Mouse (Mus musculus) forebrain, postnatal 0 days (tissue): ENCODE results near the gene Slx4. TPM values are rescaled to one million over a fixed set of nuclear protein-coding genes. Genes with fewer than 3 reads are reported as not detected.

ENCODE experiments used
- ATAC-seq: fragments of 200-750 bp; cut with Nextera tagmentation; 2 replicates; pipeline ENCODE4 v1.8.0; 2017; ENCODE audit warnings: mild to moderate bottlenecking, moderate library complexity
- DNase-seq: peaks from one replicate; pipeline ENCODE4 v3.0.0-alpha.2; 2015
- H3K27ac ChIP-seq: fragments of 300-500 bp; sonication (generic); 2 replicates; pipeline ENCODE4 v1.5.1; 2014; ENCODE audit warnings: low read depth, mild to moderate bottlenecking, antibody characterized with exemption, low read length, moderate library complexity, mixed read lengths
- H3K27me3 ChIP-seq: fragments of 300-500 bp; sonication (generic); 2 replicates; pipeline ENCODE4 v1.6.1; 2014; ENCODE audit warnings: mild to moderate bottlenecking, low read length, mixed read lengths; ENCODE audit not compliant: insufficient read depth
- H3K36me3 ChIP-seq: fragments of 300-500 bp; sonication (generic); 2 replicates; pipeline ENCODE4 v1.6.1; 2014; ENCODE audit warnings: mild to moderate bottlenecking, moderate library complexity; ENCODE audit not compliant: insufficient read depth
- H3K4me1 ChIP-seq: fragments of 300-500 bp; sonication (generic); 2 replicates; pipeline ENCODE4 v1.6.1; 2014; ENCODE audit warnings: antibody characterized with exemption; ENCODE audit not compliant: insufficient read depth
- H3K4me2 ChIP-seq: fragments of 300-500 bp; sonication (generic); 2 replicates; pipeline ENCODE4 v1.6.1; 2014; ENCODE audit warnings: low read depth, mild to moderate bottlenecking, moderate library complexity
- H3K4me3 ChIP-seq: fragments of 300-500 bp; sonication (generic); 2 replicates; pipeline ENCODE4 v1.5.1; 2014; ENCODE audit warnings: low read depth, low read length, mixed read lengths
- H3K9ac ChIP-seq: fragments of 300-500 bp; sonication (generic); 2 replicates; pipeline ENCODE4 v1.6.1; 2014; ENCODE audit warnings: mild to moderate bottlenecking
- H3K9me3 ChIP-seq: fragments of 300-500 bp; sonication (generic); 2 replicates; pipeline ENCODE4 v1.6.1; 2016; ENCODE audit warnings: low read length
- CTCF ChIP-seq: sonication (generic); IDR thresholded peaks from 2 replicates; pipeline ENCODE4 v1.5.1; 2016; ENCODE audit warnings: antibody characterized with exemption, control low read depth, low read depth
- WGBS: fragments of 180-500 bp; shearing (Covaris S2); extraction: QIAGEN DNeasy Blood & Tissue Kit; methylation state at CpG from one replicate; pipeline ENCODE4 v1.1.7; 2014; 5-methylcytosine and 5-hydroxymethylcytosine counted together
- polyA plus RNA-seq: library from polyadenylated mRNA; unstranded; fragments of >200 nt; fragmentation: Nextera tagmentation; extraction: Ambion mirVana; gene quantifications from 2 replicates; pipeline ENCODE4 v1.2.1, GENCODE M21; 2015
- total RNA-seq: library from RNA; depleted of rRNA; stranded (reverse); fragments of >200 nt; gene quantifications from 2 replicates; pipeline ENCODE4 v1.2.3, GENCODE M21; 2014; rRNA removed

Gene Slx4
- total and polyA plus RNA-seq, 2 experiments from 2014 or later, result 17.7 to 50.7 TPM

GRCm38 (mm10) chr16:3934091-3934490 is 69.5 kb downstream of the Slx4 start:
- WGBS, result 95% methylated on average over 1 of the region's 1 CpGs
- no peak for TF ChIP-seq CTCF
- Histone ChIP-seq H3K27me3 (no peaks in the 10 kb centered on the region), H3K4me1 (no peaks in the 10 kb centered on the region), H3K9ac (no peak overlapping the region), H3K27ac (no peak overlapping the region), H3K9me3 (no peaks in the 10 kb centered on the region), H3K4me3 (no peak overlapping the region), H3K36me3 (peaks cover 73% of the 10 kb centered on the region), H3K4me2 (no peak overlapping the region)
- DNase-seq (no peak), ATAC-seq (no peak)

DNA sequence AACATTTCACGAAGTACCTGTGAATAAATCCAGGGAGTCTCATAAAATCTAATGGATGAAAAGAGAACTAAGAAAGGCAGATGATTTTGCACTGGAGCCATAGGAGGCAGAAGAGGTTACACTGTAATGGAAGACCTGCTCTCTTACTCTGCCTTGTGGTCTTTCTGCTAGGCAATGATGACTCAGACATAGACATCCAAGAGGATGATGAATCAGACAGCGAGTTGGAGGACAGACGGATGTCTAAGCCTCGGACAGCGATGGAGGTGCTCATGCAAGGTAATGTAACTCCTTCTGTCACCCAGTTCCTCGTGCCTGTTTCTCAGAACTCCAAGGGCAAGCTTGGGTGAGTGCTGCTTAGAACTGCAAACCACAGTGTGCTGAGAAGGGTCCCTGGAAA is 70.0 kb downstream of the Slx4 start:
- Histone ChIP-seq H3K9ac (no peak overlapping the region), H3K36me3 (peaks cover 73% of the 10 kb centered on the region), H3K4me3 (no peak overlapping the region), H3K4me2 (no peak overlapping the region), H3K27ac (no peak overlapping the region), H3K27me3 (no peaks in the 10 kb centered on the region), H3K9me3 (no peaks in the 10 kb centered on the region), H3K4me1 (no peaks in the 10 kb centered on the region)
- ATAC-seq, result no peak
- no peak for DNase-seq
- WGBS, result 94% methylated on average over 6 of the region's 6 CpGs
- no peak for TF ChIP-seq CTCF

DNA sequence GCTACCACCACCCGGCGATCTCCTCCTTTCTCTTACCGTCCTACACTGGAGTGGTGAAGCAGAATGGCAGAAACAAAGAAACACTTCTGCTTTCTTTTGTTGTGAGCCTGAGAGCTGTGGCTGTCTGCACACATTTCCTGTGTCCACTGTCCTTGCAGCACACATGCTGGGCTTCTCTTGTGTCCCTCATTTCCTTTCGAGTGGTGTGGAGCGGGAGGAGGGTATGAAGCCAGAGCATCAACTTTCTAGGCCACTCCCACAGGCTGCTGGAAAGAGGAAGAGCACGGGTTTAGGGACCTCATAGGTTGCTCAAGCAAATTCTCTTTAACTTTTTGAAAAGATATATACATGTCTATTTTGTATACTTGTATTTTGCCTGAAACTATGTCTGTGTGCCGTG is 74.4 kb downstream of the Slx4 start:
- no peak overlapping the region for H3K9ac ChIP-seq
- no peak for DNase-seq
- no peak for TF ChIP-seq CTCF
- H3K9me3 ChIP-seq, result no peaks in the 10 kb centered on the region
- no peak overlapping the region for H3K27ac ChIP-seq
- WGBS, result 75% methylated on average over 7 of the region's 7 CpGs
- no peak for ATAC-seq
- no peaks in the 10 kb centered on the region for H3K27me3 ChIP-seq
- H3K4me3 ChIP-seq, result no peak overlapping the region
- no peaks in the 10 kb centered on the region for H3K4me1 ChIP-seq
- peaks cover 66% of the 10 kb centered on the region for H3K36me3 ChIP-seq
- H3K4me2 ChIP-seq, result no peak overlapping the region

Other genes with a start within 250 kb of the Slx4 start
- gene Olfr15, start 172.9 kb downstream of the Slx4 start, total RNA-seq, result not detected in 2 replicates
- not detected in 2 replicates for gene Olfr15, start 172.9 kb downstream of the Slx4 start, polyA plus RNA-seq
- gene Zfp174, start 156.5 kb downstream of the Slx4 start, total RNA-seq, result 3.9 and 4.4 TPM in 2 replicates
- 1.2 and 1.9 TPM in 2 replicates for gene Zfp174, start 156.5 kb downstream of the Slx4 start, polyA plus RNA-seq
- 61.6 and 81.1 TPM in 2 replicates for gene Naa60, start 131.4 kb downstream of the Slx4 start, total RNA-seq
- 86.1 and 97.1 TPM in 2 replicates for gene Naa60, start 131.4 kb downstream of the Slx4 start, polyA plus RNA-seq
- gene Zfp597, start 119.2 kb downstream of the Slx4 start, total RNA-seq, result 38.2 and 54.8 TPM in 2 replicates
- 6.5 and 10.4 TPM in 2 replicates for gene Zfp597, start 119.2 kb downstream of the Slx4 start, polyA plus RNA-seq
- 5.6 and 10.3 TPM in 2 replicates for gene Gm20695, start 119.1 kb downstream of the Slx4 start, total RNA-seq
- 0.87 and 2.4 TPM in 2 replicates for gene Gm20695, start 119.1 kb downstream of the Slx4 start, polyA plus RNA-seq
- 5.5 and 10.3 TPM in 2 replicates for gene 1700037C18Rik, start 95.1 kb downstream of the Slx4 start, total RNA-seq
- gene 1700037C18Rik, start 95.1 kb downstream of the Slx4 start, polyA plus RNA-seq, result 12.2 and 13.6 TPM in 2 replicates
- 36.9 and 52.6 TPM in 2 replicates for gene Cluap1, start 95.0 kb downstream of the Slx4 start, total RNA-seq
- 45.2 and 48.1 TPM in 2 replicates for gene Cluap1, start 95.0 kb downstream of the Slx4 start, polyA plus RNA-seq
- gene Nlrc3, start 27.1 kb downstream of the Slx4 start, total RNA-seq, result 0.76 and 0.77 TPM in 2 replicates
- gene Nlrc3, start 27.1 kb downstream of the Slx4 start, polyA plus RNA-seq, result 0.28 and 0.62 TPM in 2 replicates
- gene Dnase1, start 33.2 kb upstream of the Slx4 start, total RNA-seq, result not detected in 2 replicates
- 1.3 and 3.1 TPM in 2 replicates for gene Dnase1, start 33.2 kb upstream of the Slx4 start, polyA plus RNA-seq
- 41.7 and 43.3 TPM in 2 replicates for gene Trap1, start 74.1 kb upstream of the Slx4 start, total RNA-seq
- 43.3 and 43.5 TPM in 2 replicates for gene Trap1, start 74.1 kb upstream of the Slx4 start, polyA plus RNA-seq
- gene Crebbp, start 210.2 kb upstream of the Slx4 start, total RNA-seq, result 42.5 and 59.6 TPM in 2 replicates
- 18.5 and 31.4 TPM in 2 replicates for gene Crebbp, start 210.2 kb upstream of the Slx4 start, polyA plus RNA-seq